8 mouse cellular contexts compared by ENCODE assay signal in the genomic region with DNA sequence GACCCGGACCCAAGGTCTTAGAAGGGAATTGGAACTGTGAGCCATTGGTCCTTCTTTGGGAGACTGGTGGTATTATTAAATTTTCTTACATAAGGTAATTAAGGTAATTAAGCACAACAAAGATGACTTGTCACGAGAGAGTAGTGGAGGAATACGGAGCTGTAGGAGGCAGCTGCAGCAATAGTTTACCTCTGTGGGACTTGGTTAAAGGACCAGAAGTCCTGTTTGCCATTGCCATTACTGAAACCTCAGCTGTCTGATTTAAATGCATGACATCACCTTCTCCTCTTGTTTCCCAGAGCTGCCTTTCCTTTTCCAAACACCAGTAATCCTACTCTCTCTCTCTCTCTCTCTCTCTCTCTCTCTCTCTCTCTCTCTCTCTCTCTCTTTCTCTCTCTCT. TPM values are rescaled to one million over a fixed set of nuclear protein-coding genes. Genes with fewer than 3 reads are reported as not detected.
A peak's percentile ranks its signal among the peaks of the same experiment; 100 is the strongest.
DNase-seq lines count a peak whose midpoint lies in the region; ATAC-seq and TF ChIP-seq lines count a peak whose summit lies in the region.

No protein-coding gene starts in this region.

- peak overlapping the region; percentile 81 for H3K27ac ChIP-seq in heart, embryonic 15.5 days
- H3K27ac ChIP-seq in MEL (ENCODE audit: control insufficient read depth, low read depth, low read length) (peak overlapping the region; percentile 20; the same call in 1 of the 2 replicates), macrophage (peak overlapping the region; percentile 98)
- peak overlapping the region; percentile 89 for H3K27ac ChIP-seq in forebrain, postnatal 0 days (ENCODE audit: low read depth, low read length)

- TF ChIP-seq POLR2A in MEL (IDR thresholded peaks at IDR 0.05; ENCODE audit: control insufficient read depth in 1 of 2, insufficient read depth in 1 of 2, low read depth in 1 of 2, low read length in 2 of 2, poor library complexity in 1 of 2), result no peak

- no peak for TF ChIP-seq RAD21 in MEL (IDR thresholded peaks at IDR 0.05; ENCODE audit: low read depth, low read length)

- 5% methylated on average over 3 of the region's 3 CpGs for WGBS in heart, embryonic 15.5 days
- 1% methylated on average over 3 of the region's 3 CpGs for WGBS in forebrain, postnatal 0 days
- 7% methylated on average over 3 of the region's 3 CpGs for WGBS in macrophage (ENCODE audit: missing documents)

- peak overlapping the region; percentile 71; the same call in 1 of the 2 replicates for H3K9ac ChIP-seq in heart, embryonic 15.5 days
- H3K9ac ChIP-seq in MEL (ENCODE audit: control insufficient read depth, low read depth, low read length, poor library complexity, severe bottlenecking), result peak overlapping the region; percentile 71
- peak overlapping the region; percentile 59 for H3K9ac ChIP-seq in forebrain, postnatal 0 days

- H3K36me3 ChIP-seq in heart, embryonic 15.5 days, result peaks cover under 1% of the 10 kb centered on the region; the same call in 1 of the 2 replicates
- peaks cover 0 to 14% of the 10 kb centered on the region in 2 experiments; a peak in 3 of 4 replicates for H3K36me3 ChIP-seq in MEL (ENCODE audit: control insufficient read depth in 1 of 2, insufficient read depth in 2 of 2, low read length in 2 of 2)
- no peaks in the 10 kb centered on the region for H3K36me3 ChIP-seq in forebrain, postnatal 0 days (ENCODE audit: insufficient read depth)
- H3K36me3 ChIP-seq in macrophage (ENCODE audit: inconsistent target), result no peaks in the 10 kb centered on the region

- H3K4me3 ChIP-seq in heart, embryonic 15.5 days, result peak overlapping the region; percentile 85
- H3K4me3 ChIP-seq in MEL (ENCODE audit: control insufficient read depth in 1 of 2, insufficient read depth in 1 of 2, low read depth in 2 of 2, low read length in 2 of 2) (peak overlapping the region; percentile 85 to 87), macrophage (ENCODE audit: inconsistent target) (peak overlapping the region; percentile 94)
- H3K4me3 ChIP-seq in forebrain, postnatal 0 days (ENCODE audit: low read depth, low read length), result peak overlapping the region; percentile 77

- H3K4me1 ChIP-seq in heart, embryonic 15.5 days (replicated peaks), result peaks cover 17% of the 10 kb centered on the region
- H3K4me1 ChIP-seq in MEL (ENCODE audit: control insufficient read depth in 1 of 2, insufficient read depth in 2 of 2, low read length in 2 of 2), result peaks cover 2 to 9% of the 10 kb centered on the region in 2 experiments
- H3K4me1 ChIP-seq in forebrain, postnatal 0 days (ENCODE audit: insufficient read depth), result no peaks in the 10 kb centered on the region

- H3K9me3 ChIP-seq in heart, embryonic 15.5 days (replicated peaks), result no peaks in the 10 kb centered on the region
- H3K9me3 ChIP-seq in MEL (replicated peaks; ENCODE audit: insufficient read depth, low read length), result no peaks in the 10 kb centered on the region
- H3K9me3 ChIP-seq in forebrain, postnatal 0 days (ENCODE audit: low read length), result no peaks in the 10 kb centered on the region

- ATAC-seq in heart, embryonic 15.5 days (replicated peaks; ENCODE audit: insufficient number of reproducible peaks, insufficient read depth, low FRiP score, low read depth), result no peak
- ATAC-seq in forebrain, postnatal 0 days, result peak; percentile 67
- no peak for ATAC-seq in monocyte, adult 5-6 weeks (replicated peaks; ENCODE audit: insufficient number of reproducible peaks, low FRiP score, low TSS enrichment, poor library complexity, severe bottlenecking)

- peaks cover 36% of the 10 kb centered on the region for H3K79me2 ChIP-seq in MEL (ENCODE audit: control insufficient read depth, insufficient read depth, low read length, poor library complexity)
- H3K79me2 ChIP-seq in macrophage (ENCODE audit: inconsistent target), result peaks cover 39% of the 10 kb centered on the region

- TF ChIP-seq CTCF in MEL (IDR thresholded peaks at IDR 0.05 in 2 of 3, conservative IDR thresholded peaks at IDR 0.05 in 1 of 3; ENCODE audit: control insufficient read depth in 1 of 3, insufficient read depth in 1 of 3, low read depth in 2 of 3, low read length in 3 of 3, poor library complexity in 1 of 3, severe bottlenecking in 1 of 3), result no peak
- no peak for TF ChIP-seq CTCF in forebrain, postnatal 0 days (IDR thresholded peaks at IDR 0.05; ENCODE audit: low read depth)

- peak overlapping the region; percentile 77 for H3K4me2 ChIP-seq in heart, embryonic 15.5 days
- peak overlapping the region; percentile 94 for H3K4me2 ChIP-seq in forebrain, postnatal 0 days (ENCODE audit: low read depth)

- no peaks in the 10 kb centered on the region for H3K27me3 ChIP-seq in heart, embryonic 15.5 days
- no peaks in the 10 kb centered on the region for H3K27me3 ChIP-seq in MEL (ENCODE audit: control insufficient read depth in 1 of 2, insufficient read depth in 2 of 2, low read length in 2 of 2)
- no peaks in the 10 kb centered on the region for H3K27me3 ChIP-seq in forebrain, postnatal 0 days (ENCODE audit: insufficient read depth, low read length)

- DNase-seq in heart, adult 18-20 months, result no peak
- no peak for DNase-seq in MEL (ENCODE audit: low read depth, low spot score)
- no peak for DNase-seq in forebrain, postnatal 0 days
- DNase-seq in adrenal gland, postnatal 10 days, result no peak
- DNase-seq in urinary bladder, postnatal 4 days (ENCODE audit: low spot score in 2 of 2), result no peak

- TF ChIP-seq EP300 in MEL (IDR thresholded peaks at IDR 0.05; ENCODE audit: low read depth in 1 of 2, low read length in 2 of 2), result no peak

TF ChIP-seq in MEL, 35 proteins besides CTCF, POLR2A, EP300 and RAD21:
- TF ChIP-seq CHD1 (IDR thresholded peaks at IDR 0.05; ENCODE audit: low read depth, low read length), result no peak
- no peak for TF ChIP-seq JUND (IDR thresholded peaks at IDR 0.05; ENCODE audit: low read depth, low read length)
- TF ChIP-seq HCFC1 (IDR thresholded peaks at IDR 0.05; ENCODE audit: low read depth, low read length), result no peak
- no peak for TF ChIP-seq POLR2AphosphoS2 (IDR thresholded peaks at IDR 0.05; ENCODE audit: low read length)
- no peak for TF ChIP-seq ZNF384 (IDR thresholded peaks at IDR 0.05; ENCODE audit: low read depth, low read length)
- TF ChIP-seq USF2 (IDR thresholded peaks at IDR 0.05; ENCODE audit: borderline replicate concordance in 1 of 2, insufficient read depth in 1 of 2, low read depth in 1 of 2, low read length in 2 of 2), result no peak
- no peak for TF ChIP-seq MXI1 (IDR thresholded peaks at IDR 0.05; ENCODE audit: low read depth, low read length)
TF ChIP-seq in MEL: peak in this region for 0.

RNA-seq across cellular contexts. Expression of gene Arhgap11a, which starts 0.7 kb away (rescaled TPM):
- polyA plus RNA-seq in heart, embryonic 15.5 days (2015; fragmentation: Nextera tagmentation; extraction: Ambion mirVana), result 22.3 and 24.8 TPM in 2 replicates
- 1 to 10 TPM; 1.4 to 2.0 TPM for total RNA-seq in heart, adult 18-20 months (2021)
- 24.3 and 24.9 TPM in 2 replicates for total RNA-seq in MEL (2012; rRNA removed)
- polyA plus RNA-seq in MEL (2012; ENCODE audit: insufficient read depth in 1 of 2, insufficient read length in 2 of 2, low read depth in 1 of 2, low replicate concordance in 2 of 2, missing spikeins in 1 of 2) (10 to 100 TPM; 29.7 to 43.1 TPM), macrophage (2018) (17.0 to 23.3 TPM (median 23.1 TPM) in 3 replicates)
- total RNA-seq in forebrain, postnatal 0 days (2014; rRNA removed), result 1.8 and 2.7 TPM in 2 replicates
- polyA plus RNA-seq in forebrain, postnatal 0 days (2015; fragmentation: Nextera tagmentation; extraction: Ambion mirVana), result 3.6 and 5.2 TPM in 2 replicates
- 10 to 100 TPM in 21 of 26 experiments, 1 to 10 TPM in 5; 6.0 to 44.8 (median 20.1) TPM for total RNA-seq in macrophage (2018; cell fraction: chromatin; rRNA removed)
- total RNA-seq in macrophage (2018; cell fraction: cytosol; rRNA removed), result 10 to 100 TPM in 25 of 26 experiments, 1 to 10 TPM in 1; 9.8 to 26.3 (median 19.9) TPM
- 10 to 100 TPM in 25 of 26 experiments, 1 to 10 TPM in 1; 9.9 to 41.9 (median 19.3) TPM for total RNA-seq in macrophage (2018; cell fraction: nucleus; rRNA removed)
- total RNA-seq in monocyte, adult 5-6 weeks (2017), result 15.0 to 18.9 TPM (median 18.4 TPM) in 3 replicates
- total RNA-seq in adrenal gland, postnatal 10 days (2021), result 10 to 100 TPM; 11.6 to 15.3 TPM

RNA-seq across cellular contexts. Expression of gene Scg5, which starts 20.2 kb away (rescaled TPM):
- 1.1 and 2.0 TPM in 2 replicates for polyA plus RNA-seq in heart, embryonic 15.5 days (2015; fragmentation: Nextera tagmentation; extraction: Ambion mirVana)
- total RNA-seq in heart, adult 18-20 months (2021), result under 1 TPM in 1 of 2 experiments, not detected in 1; 0.31 TPM
- total RNA-seq in MEL (2012; rRNA removed), result 0.31 TPM in 1 of 2 replicates, not detected in the other
- polyA plus RNA-seq in MEL (2012; ENCODE audit: insufficient read depth in 1 of 2, insufficient read length in 2 of 2, low read depth in 1 of 2, low replicate concordance in 2 of 2, missing spikeins in 1 of 2) (under 1 TPM in 1 of 2 experiments, not detected in 1; 0.17 TPM), macrophage (2018) (not detected in 3 replicates)
- total RNA-seq in forebrain, postnatal 0 days (2014; rRNA removed), result 254 and 277 TPM in 2 replicates
- polyA plus RNA-seq in forebrain, postnatal 0 days (2015; fragmentation: Nextera tagmentation; extraction: Ambion mirVana), result 363 and 388 TPM in 2 replicates
- 1 to 10 TPM in 6 of 26 experiments, not detected in 20; 1.6 to 2.6 (median 2.2) TPM for total RNA-seq in macrophage (2018; cell fraction: chromatin; rRNA removed)
- total RNA-seq in macrophage (2018; cell fraction: cytosol; rRNA removed), result under 1 TPM in 1 of 26 experiments, not detected in 25; 0.42 TPM
- total RNA-seq in macrophage (2018; cell fraction: nucleus; rRNA removed), result not detected
- 3.2 TPM in 1 of 3 replicates, not detected in the others for total RNA-seq in monocyte, adult 5-6 weeks (2017)
- total RNA-seq in adrenal gland, postnatal 10 days (2021), result 10 to 100 TPM; 38.8 to 41.7 TPM

Comparison
In these comparisons a context has a peak if more than half of its experiments do, and no peak if none do; other contexts are left out.
1. H3K27ac ChIP-seq: peak in every context shown above with its lines; median percentile 98 in macrophage; 89 in forebrain, postnatal 0 days; 81 in heart, embryonic 15.5 days; 20 in MEL.